Mouse (Mus musculus) testis, adult 2 months (tissue): Measurements from ENCODE around the gene Nfix. TPM values are rescaled to one million over a fixed set of nuclear protein-coding genes. Genes with fewer than 3 reads are reported as not detected.

Experiments
- H3K27ac ChIP-seq: fragments of 200-500 bp; 2 replicates; pipeline ENCODE4 v1.5.1; 2012; ENCODE audit warnings: low read depth, low read length; ENCODE audit not compliant: control insufficient read depth, insufficient read depth
- H3K27me3 ChIP-seq: fragments of 200-500 bp; 2 replicates; pipeline ENCODE4 v1.6.1; 2012; ENCODE audit warnings: mild to moderate bottlenecking, low read length, moderate library complexity; ENCODE audit not compliant: control insufficient read depth, insufficient read depth
- H3K36me3 ChIP-seq: fragments of 200-500 bp; 2 replicates; pipeline ENCODE4 v1.6.1; 2012; ENCODE audit warnings: mild to moderate bottlenecking, low read length; ENCODE audit not compliant: control insufficient read depth, insufficient read depth
- H3K4me1 ChIP-seq: fragments of 200-500 bp; 2 replicates; pipeline ENCODE4 v1.6.1; 2012; ENCODE audit warnings: low read length; ENCODE audit not compliant: control insufficient read depth, insufficient read depth
- H3K4me3 ChIP-seq: fragments of 200-500 bp; 2 replicates; pipeline ENCODE4 v1.5.1; 2012; ENCODE audit warnings: low read depth, mild to moderate bottlenecking, low read length, moderate library complexity, mixed read lengths; ENCODE audit not compliant: control insufficient read depth
- CTCF ChIP-seq: fragments of 200-500 bp; IDR thresholded peaks from 2 replicates; pipeline ENCODE4 v1.5.1; 2012; ENCODE audit warnings: low read depth, mild to moderate bottlenecking, inconsistent platforms, low read length, moderate library complexity; ENCODE audit not compliant: control insufficient read depth, insufficient read depth, insufficient replicate concordance
- POLR2A ChIP-seq: fragments of 200-500 bp; IDR thresholded peaks from 2 replicates; pipeline ENCODE4 v1.6.1; 2012; ENCODE audit warnings: low read depth, mild to moderate bottlenecking, inconsistent platforms, low read length, moderate library complexity; ENCODE audit not compliant: control insufficient read depth
- polyA plus RNA-seq: library from polyadenylated mRNA; depleted of rRNA; stranded (reverse); fragments of >200 nt; gene quantifications from 2 replicates; pipeline ENCODE4 v1.2.3, GENCODE M21; 2012

Gene Nfix
- polyA plus RNA-seq, 1 experiment = 5.0 TPM

- H3K36me3 ChIP-seq = no peaks in the 10 kb centered on the region
- TF ChIP-seq CTCF = no peak
- no peak for TF ChIP-seq POLR2A
- H3K4me1 ChIP-seq = peaks cover 4% of the 10 kb centered on the region
- no peak overlapping the region for H3K27ac ChIP-seq
- no peak overlapping the region for H3K4me3 ChIP-seq
- no peaks in the 10 kb centered on the region for H3K27me3 ChIP-seq
Measured at GRCm38 (mm10) chr8:84825636-84826035, 25.5 kb upstream of the Nfix start.

GRCm38 (mm10) chr8:84823653-84824052 is 23.5 kb upstream of the Nfix start:
- no peak overlapping the region; the same call in 1 of the 2 replicates for H3K4me3 ChIP-seq
- H3K36me3 ChIP-seq = no peaks in the 10 kb centered on the region
- TF ChIP-seq CTCF (peak; percentile 76; the same call in 1 of the 2 replicates), POLR2A (no peak)
- no peaks in the 10 kb centered on the region for H3K27me3 ChIP-seq
- H3K27ac ChIP-seq = no peak overlapping the region
- H3K4me1 ChIP-seq = peaks cover 4% of the 10 kb centered on the region

GRCm38 (mm10) chr8:84822723-84823122 is 22.6 kb upstream of the Nfix start, which contains the start of gene Dand5:
Gene Dand5 (minus strand): TSS chr8:84822823.
- Histone ChIP-seq H3K36me3 (no peaks in the 10 kb centered on the region), H3K4me1 (peaks cover 4% of the 10 kb centered on the region), H3K27ac (no peak within 1 kb of the TSS), H3K27me3 (no peaks in the 10 kb centered on the region), H3K4me3 (no peak within 1 kb of the TSS; the same call in 1 of the 2 replicates)
- no peak for TF ChIP-seq CTCF
- TF ChIP-seq POLR2A = no peak

GRCm38 (mm10) chr8:84816117-84816516 is 16.0 kb upstream of the Nfix start:
- H3K4me1 ChIP-seq = peaks cover 13% of the 10 kb centered on the region
- no peak for TF ChIP-seq POLR2A
- no peak for TF ChIP-seq CTCF
- no peaks in the 10 kb centered on the region for H3K36me3 ChIP-seq
- H3K4me3 ChIP-seq = peak overlapping the region; percentile 31
- no peak overlapping the region for H3K27ac ChIP-seq
- no peaks in the 10 kb centered on the region for H3K27me3 ChIP-seq

GRCm38 (mm10) chr8:84815547-84815946 is 15.4 kb upstream of the Nfix start:
- H3K27ac ChIP-seq = no peak overlapping the region
- no peaks in the 10 kb centered on the region for H3K36me3 ChIP-seq
- H3K4me1 ChIP-seq = peaks cover 13% of the 10 kb centered on the region
- peak overlapping the region; percentile 47 for H3K4me3 ChIP-seq
- no peaks in the 10 kb centered on the region for H3K27me3 ChIP-seq
- TF ChIP-seq CTCF (peak; percentile 97), POLR2A (no peak)

GRCm38 (mm10) chr8:84814555-84815441 is 14.7 kb upstream of the Nfix start:
- Histone ChIP-seq H3K27ac (no peak overlapping the region), H3K27me3 (no peaks in the 10 kb centered on the region), H3K4me1 (peaks cover 13% of the 10 kb centered on the region), H3K36me3 (no peaks in the 10 kb centered on the region), H3K4me3 (peak overlapping the region; percentile 74)
- no peak for TF ChIP-seq POLR2A
- TF ChIP-seq CTCF = no peak

- no peak for TF ChIP-seq POLR2A
- no peak for TF ChIP-seq CTCF
- H3K36me3 ChIP-seq = no peaks in the 10 kb centered on the region
- H3K4me3 ChIP-seq = peak overlapping the region; percentile 73
- no peak overlapping the region for H3K27ac ChIP-seq
- H3K27me3 ChIP-seq = no peaks in the 10 kb centered on the region
- H3K4me1 ChIP-seq = peaks cover 13% of the 10 kb centered on the region
Measured at GRCm38 (mm10) chr8:84814240-84814554, 14.1 kb upstream of the Nfix start.
